Mouse (Mus musculus) liver, adult (tissue): Measurements from ENCODE around the gene Cd160.

Source experiments
- GATA4 ChIP-seq: IDR thresholded peaks from 2 replicates; pipeline ENCODE4 v1.6.1; 2014; ENCODE audit warnings: mild to moderate bottlenecking, low read length; ENCODE audit not compliant: insufficient replicate concordance

Cd160 gene

DNA sequence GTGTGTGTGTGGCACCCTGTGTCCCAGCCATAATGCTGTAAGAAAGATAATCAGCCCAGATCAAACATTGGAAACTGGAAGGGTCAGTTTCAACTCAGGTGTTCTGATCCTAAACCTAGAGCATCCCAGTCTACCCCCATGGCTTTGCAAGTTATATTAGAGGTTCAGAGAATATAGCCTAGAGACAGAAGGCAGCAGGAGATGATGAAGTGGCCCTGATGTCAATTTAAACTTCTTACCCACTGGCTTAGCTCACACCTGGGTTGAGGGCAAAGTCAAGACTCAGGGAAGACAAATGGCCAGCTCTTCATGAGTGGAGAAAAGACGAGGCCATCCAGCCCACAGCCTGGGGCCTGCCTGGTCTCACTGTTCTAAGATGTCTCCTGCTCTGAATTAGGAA lies at the start of gene Cd160, which contains the start of gene Pdzk1:
Gene Cd160, minus strand, starts transcription at position 368 of the 400 bp plus-strand sequence.
Gene Pdzk1, plus strand, starts transcription at position 301 of the 400 bp plus-strand sequence.
- TF ChIP-seq GATA4: no peak

DNA sequence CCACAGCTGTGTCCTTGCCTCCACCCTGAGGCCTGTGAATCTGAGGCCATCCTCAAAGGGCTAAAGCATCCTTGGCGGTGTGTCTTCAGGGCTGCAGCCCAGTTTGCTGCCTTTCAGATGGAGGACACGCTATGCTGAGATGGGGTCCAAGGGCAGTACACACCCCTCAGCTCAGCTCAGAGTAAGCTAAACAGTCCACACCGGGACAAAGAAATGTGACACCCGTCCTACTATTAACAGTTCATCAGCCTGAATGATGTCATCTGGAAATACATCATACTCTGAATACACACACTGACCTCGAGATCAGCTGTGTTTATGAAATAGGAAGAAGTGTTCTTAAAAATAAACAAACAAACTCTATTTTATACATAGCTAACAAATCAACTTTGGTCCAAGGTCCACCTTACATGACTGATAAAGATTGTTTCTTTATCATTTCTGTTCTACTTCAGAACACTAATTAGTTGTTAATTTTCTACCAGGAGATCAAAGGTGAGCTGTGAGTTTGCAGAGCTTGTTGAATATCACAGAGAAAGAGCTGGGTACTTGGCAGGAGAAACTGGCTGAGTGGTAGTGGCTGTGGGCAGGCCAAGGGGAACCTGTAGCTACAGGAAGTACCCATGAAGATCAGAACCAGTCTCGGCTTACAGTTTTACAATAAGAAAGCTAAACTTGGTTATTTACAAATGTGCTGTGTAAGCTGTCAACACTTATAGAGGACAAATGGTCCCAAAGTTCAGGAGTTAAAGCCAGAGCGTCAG lies 45.8 kb upstream of the Cd160 start:
- TF ChIP-seq GATA4: no peak

DNA sequence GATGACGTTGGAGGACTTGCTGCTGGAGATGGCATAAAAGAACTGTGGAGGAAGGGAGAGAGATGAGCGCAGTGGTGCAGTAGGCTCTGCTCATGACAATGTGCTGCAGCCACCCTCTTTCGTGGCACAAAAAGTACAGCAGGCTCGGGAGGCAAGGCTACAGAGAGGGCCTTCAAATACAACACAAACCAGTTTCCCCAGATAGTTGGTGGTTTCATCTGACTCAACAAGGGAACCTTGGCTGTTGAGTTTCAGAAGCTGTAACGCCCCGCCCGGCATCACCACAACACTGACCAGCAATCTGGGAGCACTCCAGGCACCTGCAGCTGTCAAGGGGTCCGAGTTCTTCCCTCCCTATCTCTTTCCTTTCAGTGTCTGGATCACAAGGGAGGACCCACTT lies 43.4 kb upstream of the Cd160 start:
- no peak for TF ChIP-seq GATA4

DNA sequence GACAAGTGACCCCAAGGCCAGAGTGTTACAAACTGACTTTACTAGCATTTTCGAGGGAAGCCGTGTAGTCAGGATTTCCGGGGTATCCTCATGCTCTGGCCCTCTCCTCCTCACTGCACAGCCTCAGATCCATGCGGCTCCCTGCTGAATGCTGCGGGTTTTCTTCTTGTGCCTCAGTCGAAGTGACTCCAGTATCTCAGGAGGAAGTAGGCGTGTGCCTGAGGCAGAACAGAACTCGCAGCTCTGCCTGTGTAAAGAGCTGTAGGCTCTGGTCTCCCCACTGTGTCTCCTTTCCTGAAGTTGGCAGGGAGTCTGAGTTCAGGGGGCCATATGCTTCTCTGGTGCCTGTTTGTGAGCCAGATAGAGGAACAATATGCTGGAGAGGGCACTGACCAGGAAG lies 41.9 kb upstream of the Cd160 start:
- TF ChIP-seq GATA4: no peak

DNA sequence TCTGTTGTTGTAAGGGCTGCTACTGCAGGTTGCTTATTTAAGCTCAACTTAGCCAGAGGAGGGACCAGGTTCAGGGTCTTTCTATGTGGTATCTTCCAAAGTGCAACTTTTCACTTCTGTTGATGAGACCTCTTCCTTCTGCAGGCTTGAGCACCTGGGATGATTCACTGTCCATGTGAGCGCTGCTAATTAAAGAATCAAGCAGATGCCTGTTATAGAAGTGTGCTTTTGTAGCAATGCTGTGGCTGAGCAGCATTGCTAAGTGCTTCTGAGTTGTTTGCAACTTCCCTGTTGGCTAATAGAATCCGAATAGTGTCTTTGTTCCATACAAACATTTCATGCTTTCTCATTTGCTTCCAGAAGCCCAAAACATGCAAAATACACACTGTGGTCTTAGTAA lies 41.1 kb upstream of the Cd160 start:
- no peak for TF ChIP-seq GATA4

DNA sequence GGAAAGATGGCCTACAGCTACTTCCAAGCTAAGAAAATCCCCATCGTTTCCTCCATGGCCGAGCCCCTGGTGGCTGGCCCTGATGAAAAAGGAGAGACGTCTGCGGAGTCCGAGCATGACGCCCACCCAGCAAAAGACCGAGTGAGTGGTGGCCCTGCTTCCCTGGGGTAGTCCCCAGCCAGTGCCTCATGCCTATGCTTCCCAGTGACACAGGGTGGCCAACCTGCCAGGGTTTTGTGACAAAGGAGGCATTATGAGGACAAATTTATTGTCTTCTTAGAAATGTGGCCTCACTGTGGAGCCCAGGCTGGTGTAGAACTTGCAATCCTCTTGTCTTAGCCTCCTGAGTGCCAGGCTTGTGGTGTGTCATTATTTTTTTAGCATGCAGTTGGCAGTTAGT lies 39.9 kb upstream of the Cd160 start:
- no peak for TF ChIP-seq GATA4

DNA sequence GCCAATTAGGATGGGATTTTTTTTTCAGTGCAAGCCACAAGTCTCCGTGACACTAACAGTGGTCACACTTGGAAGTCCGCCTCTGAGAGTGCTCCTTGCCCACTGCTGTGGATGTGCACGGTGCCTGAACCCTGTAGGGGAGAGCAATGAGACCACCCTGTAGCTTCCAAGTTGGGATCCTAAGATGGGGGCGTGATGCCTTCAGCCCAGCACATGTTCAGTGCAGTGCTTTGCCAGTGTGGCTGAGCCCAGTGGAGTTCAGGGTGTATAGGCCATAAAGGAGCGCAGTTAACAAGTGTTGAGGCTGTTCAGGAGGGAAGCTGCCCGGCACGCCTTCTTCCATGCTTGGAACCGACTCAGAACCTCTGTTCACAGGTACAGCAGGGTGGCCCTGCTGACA lies 39.4 kb upstream of the Cd160 start:
- TF ChIP-seq GATA4: no peak

DNA sequence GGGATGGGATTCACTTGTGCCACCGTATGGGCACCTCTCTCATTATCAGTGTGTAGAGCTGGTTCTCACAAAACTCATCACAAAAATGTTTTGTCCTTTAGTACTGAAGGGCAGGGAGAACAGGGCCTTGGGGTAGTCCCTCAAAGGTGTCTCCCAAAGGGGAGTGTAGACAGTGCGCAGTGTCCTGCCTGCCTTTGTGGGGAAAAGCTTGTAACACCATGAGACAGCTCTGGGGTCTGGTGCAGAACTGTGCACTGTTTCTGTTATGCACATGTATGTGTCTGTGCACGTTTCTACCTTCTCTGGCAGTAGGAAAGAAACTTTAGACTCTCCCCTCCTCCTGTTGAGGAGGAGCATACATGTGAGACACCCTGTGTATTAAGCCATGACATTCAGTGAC lies 38.7 kb upstream of the Cd160 start:
- no peak for TF ChIP-seq GATA4

DNA sequence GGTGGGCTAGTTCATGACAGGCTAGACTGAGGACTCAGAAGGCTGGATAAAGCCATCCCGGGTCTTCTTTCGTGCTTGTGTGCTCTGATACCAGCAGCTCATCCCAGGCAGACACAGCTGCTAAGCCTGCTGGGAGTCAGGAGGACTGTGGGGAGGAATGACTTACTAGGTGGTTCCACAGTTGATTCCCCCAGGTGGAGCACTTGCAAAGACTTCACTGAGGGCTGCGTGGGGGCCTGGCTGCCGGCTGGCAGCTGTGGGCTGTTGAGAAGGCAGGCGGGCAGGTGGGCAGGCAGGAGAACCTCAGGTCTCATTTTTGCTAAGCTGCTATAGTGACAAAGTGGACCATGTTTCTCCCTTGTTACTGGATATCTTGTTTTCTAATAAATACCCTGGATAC lies 31.3 kb upstream of the Cd160 start:
- TF ChIP-seq GATA4: no peak

DNA sequence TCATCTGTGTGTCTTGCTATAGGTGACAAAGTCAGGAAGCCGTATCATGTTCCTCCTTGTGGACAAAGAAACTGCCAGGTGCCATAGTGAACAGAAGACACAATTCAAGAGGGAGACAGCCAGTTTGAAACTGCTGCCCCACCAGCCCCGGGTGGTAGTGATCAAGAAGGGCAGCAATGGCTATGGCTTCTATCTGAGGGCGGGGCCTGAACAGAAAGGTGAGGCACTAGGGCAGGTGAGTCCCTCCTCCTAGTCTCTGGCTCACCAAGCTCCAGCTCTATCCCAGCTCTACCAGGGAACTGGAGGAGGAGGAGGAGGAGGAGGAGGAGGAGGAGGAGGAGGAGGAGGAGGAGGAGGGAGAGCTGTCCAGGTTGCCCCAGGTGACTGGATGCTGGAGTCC lies 26.7 kb upstream of the Cd160 start:
- TF ChIP-seq GATA4: no peak

DNA sequence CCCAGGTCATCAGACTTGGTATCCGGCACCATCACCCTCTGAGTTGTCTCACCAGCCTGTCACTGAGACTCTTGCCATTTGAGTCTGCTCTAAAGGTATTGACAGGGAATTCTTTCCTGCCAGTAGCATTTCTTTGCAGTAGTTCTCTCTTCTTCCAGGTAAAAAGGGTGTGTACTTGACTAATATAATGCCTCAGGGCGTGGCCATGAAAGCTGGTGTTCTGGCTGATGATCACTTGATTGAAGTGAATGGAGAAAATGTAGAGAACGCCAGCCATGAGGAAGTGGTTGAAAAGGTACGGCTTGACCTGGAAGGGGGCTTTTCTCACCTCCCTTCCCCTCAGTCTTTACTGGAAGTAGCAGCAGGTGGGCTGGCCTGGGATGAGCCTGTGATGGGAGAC lies 25.2 kb upstream of the Cd160 start:
- no peak for TF ChIP-seq GATA4

DNA sequence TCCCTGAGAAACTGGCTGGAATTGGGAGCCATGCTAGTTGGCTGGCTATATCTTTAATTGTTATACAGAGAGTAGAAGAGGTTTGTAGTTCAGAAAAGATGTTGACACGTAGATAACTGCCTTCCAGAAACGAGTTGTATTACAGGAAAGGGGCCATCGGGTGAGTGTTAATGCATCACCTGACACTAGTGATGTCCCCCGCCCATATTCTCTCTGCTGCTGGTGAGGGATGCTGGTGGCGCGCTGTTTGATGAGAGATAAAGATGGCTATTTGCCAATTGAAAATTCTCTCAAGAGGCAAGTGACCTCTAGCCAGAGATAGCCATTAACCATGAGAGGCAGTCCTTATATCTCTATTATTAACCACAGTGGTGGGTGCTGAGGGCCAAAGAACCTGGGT lies 23.4 kb upstream of the Cd160 start:
- TF ChIP-seq GATA4: no peak

DNA sequence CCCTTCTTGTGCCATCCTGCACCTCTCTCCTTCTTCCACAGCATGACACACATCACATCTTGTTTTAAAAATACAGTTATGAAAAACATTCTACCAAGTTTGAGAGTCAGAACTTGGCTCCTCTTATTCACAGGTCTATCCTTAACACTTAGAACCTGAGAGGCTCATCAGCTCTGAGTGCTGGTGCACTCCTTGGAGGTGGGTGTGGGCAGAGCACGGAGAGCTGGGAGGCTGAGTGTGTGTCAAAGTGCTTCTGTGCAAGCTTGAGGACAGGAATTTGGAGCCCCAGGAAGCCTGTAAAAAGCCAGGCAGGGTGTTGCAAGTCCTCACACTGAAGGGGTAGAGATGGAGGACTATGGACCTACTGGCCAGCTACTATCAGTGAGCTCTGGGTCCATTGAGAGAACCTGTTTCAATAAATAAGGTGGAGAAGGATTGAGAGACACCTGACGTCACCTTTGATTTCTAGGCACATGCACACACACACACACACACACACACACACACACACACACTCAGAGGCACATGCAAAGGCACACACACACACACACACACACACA lies 20.1 kb upstream of the Cd160 start:
- no peak for TF ChIP-seq GATA4

DNA sequence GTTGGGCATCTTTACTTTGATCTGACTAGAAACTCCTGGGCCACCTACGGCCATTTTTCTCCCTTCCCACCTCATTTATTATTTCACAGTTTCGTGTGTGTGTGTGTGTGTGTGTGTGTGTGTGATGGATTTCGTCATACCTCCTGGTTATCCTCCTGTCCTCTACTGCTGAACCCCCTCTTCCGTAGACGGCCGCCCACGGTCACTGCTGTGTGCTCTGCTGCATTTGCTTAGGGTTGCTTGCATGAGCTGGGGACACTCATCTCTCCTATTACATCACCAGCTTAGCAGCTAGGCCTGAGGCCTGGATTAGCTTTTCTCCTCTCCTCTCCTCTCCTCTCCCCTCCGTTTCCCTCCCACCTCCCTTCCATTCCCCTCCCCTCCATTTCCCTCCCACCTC lies 19.3 kb upstream of the Cd160 start:
- TF ChIP-seq GATA4: no peak

DNA sequence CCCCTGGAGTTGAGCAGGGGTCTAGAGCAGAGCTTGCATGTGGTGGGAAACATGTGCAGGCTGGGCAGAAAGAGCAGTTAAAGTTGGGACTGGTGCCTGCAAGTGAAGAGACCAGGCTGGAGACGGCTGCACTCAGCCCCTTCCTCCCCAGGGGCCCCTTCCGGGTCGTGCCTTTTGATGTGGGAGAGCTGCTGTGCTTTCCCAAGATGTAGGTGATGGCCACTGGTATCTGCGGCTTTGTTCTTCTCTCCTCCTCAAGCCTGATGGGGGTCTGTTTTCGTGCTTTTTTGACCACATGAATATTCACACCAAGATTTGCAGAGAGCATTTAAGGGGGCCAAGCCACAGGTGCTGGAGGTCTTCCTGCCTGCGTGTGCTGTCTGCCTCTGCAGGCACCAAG lies 18.5 kb upstream of the Cd160 start:
- no peak for TF ChIP-seq GATA4

DNA sequence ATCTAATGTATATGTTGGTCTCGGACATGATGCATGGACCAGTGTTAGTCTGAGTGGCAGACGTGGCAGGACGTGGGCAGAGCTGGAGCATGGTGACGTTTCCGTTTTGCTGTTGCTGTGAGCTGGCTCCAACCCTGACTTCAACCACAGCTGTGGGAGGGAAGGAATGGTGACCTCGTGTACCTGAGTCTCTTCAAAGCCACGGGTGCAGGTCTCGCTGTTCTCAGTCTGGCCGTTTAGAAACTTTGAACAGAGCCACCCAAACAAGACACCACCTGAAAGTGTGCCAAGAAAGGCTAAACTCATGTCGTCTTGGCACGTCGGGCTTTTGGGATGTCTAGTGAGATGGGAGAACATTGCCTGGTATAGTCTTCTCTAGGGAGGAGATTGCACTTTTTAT lies 17.8 kb upstream of the Cd160 start:
- no peak for TF ChIP-seq GATA4

DNA sequence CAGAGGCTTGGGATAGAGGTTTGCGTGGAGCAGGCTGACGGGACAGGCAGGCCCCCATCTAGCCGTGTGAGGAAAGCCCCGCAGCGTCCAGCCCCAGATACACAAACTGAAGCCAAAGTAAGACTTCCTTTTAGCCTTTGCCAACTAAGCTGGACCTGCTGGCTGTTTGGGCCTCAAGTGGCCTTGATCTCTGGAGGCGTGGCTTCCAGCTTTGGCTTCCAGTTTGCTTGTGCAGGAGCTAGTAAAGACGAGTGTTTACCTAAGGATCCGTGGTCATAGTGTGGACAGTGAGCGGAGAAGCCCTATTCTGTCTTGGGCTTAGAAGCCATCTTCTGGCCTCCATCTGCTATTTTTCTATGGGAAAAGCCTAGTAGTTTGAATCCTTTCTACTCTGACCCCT lies 16.7 kb upstream of the Cd160 start:
- no peak for TF ChIP-seq GATA4
